Mouse (Mus musculus) hindbrain, embryonic 16.5 days (tissue): ENCODE results near the gene Cblc. TPM values are rescaled to one million over a fixed set of nuclear protein-coding genes. Genes with fewer than 3 reads are reported as not detected.
"Not testable (repeated sequence)": the region's sequence is repeated elsewhere in the genome, so short reads cannot be mapped to it uniquely, and the experiment has no call there.

ENCODE experiments used
- ATAC-seq: fragments of 200-750 bp; cut with Nextera tagmentation; 2 replicates; pipeline ENCODE4 v1.8.0; 2017; ENCODE audit warnings: moderate TSS enrichment, moderate library complexity
- H3K27ac ChIP-seq: fragments of 300-500 bp; sonication (generic); 2 replicates; pipeline ENCODE4 v1.5.1; 2014; ENCODE audit warnings: low read depth, mild to moderate bottlenecking, control low read depth, low read length, moderate library complexity
- H3K27me3 ChIP-seq: fragments of 300-500 bp; sonication (generic); replicated peaks from 2 replicates; pipeline ENCODE4 v1.6.1; 2014; ENCODE audit warnings: low read length; ENCODE audit not compliant: control insufficient read depth, insufficient read depth
- H3K36me3 ChIP-seq: fragments of 300-500 bp; sonication (generic); 2 replicates; pipeline ENCODE4 v1.6.1; 2014; ENCODE audit warnings: mild to moderate bottlenecking, low read length, moderate library complexity, mixed read lengths; ENCODE audit not compliant: control insufficient read depth, insufficient read depth
- H3K4me1 ChIP-seq: fragments of 300-500 bp; sonication (generic); 2 replicates; pipeline ENCODE4 v1.6.1; 2014; ENCODE audit warnings: low read depth, low read length; ENCODE audit not compliant: control insufficient read depth, insufficient read depth
- H3K4me2 ChIP-seq: fragments of 300-500 bp; sonication (generic); 2 replicates; pipeline ENCODE4 v1.6.1; 2014; ENCODE audit warnings: mild to moderate bottlenecking, low read length, control low read depth, moderate library complexity
- H3K4me3 ChIP-seq: fragments of 300-500 bp; sonication (generic); 2 replicates; pipeline ENCODE4 v1.5.1; 2014; ENCODE audit warnings: mild to moderate bottlenecking, low read length, control low read depth, moderate library complexity
- H3K9ac ChIP-seq: fragments of 300-500 bp; sonication (generic); 2 replicates; pipeline ENCODE4 v1.6.1; 2014; ENCODE audit warnings: low read depth, mild to moderate bottlenecking, control low read depth, low read length, moderate library complexity
- H3K9me3 ChIP-seq: fragments of 300-500 bp; sonication (generic); 2 replicates; pipeline ENCODE4 v1.6.1; 2014; ENCODE audit warnings: mild to moderate bottlenecking, low read length, moderate library complexity; ENCODE audit not compliant: control insufficient read depth
- WGBS: fragments of 180-500 bp; shearing (Covaris S2); extraction: QIAGEN DNeasy Blood & Tissue Kit; methylation state at CpG from one replicate; pipeline ENCODE4 v1.1.7; 2014; 5-methylcytosine and 5-hydroxymethylcytosine counted together
- polyA plus RNA-seq: library from polyadenylated mRNA; unstranded; fragments of >200 nt; fragmentation: Nextera tagmentation; extraction: Ambion mirVana; gene quantifications from 2 replicates; pipeline ENCODE4 v1.2.1, GENCODE M21; 2015

Cblc gene
- polyA plus RNA-seq, 1 experiment from 2014 or later: 0.34 TPM

DNA sequence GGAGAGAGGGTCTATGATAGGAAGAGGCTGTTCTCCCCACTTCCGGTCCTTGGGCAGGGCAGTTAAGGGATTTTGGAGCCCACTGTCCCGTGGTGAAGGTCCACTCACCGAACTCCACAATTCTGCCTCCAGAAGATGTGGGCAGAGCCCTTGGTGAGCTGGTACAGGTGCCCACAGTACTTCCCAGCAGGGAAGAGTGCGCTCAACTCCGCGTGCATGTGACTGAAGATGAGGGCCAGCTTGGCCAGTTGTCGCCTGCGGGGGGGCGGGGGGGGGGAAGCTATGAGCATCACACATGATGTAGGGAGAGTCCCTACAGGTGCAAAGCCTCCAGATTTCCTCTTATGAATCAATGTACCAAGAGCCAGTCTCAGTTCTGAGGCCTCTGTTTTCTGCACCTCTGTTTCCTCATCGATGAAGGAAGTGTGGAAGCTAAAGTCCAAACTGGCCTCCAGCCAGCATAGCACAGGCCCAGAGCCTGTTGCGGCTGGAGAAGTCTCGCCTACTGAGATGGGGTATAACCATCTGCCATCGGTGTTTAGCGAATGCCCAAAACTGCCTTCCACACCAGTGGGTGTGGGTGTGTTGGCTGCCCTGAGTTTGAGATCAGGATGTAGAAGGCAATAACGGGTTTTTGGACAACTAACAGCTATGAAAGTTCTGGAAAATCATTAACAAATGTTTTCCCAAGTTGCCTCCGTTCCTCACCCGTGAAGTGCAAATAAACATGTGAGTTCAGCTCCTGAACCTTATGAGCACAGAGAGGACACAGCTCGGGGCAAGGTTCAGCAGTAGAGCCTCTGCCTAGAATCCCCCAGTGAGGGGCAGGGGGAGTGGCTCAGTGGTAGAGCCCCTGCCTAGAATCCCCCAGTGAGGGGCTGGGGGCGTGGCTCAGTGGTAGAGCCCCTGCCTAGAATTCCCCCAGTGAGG, 3.6 kb downstream of the Cblc start:
- Histone ChIP-seq H3K9ac (no peak overlapping the region), H3K9me3 (no peaks in the 10 kb centered on the region), H3K4me3 (no peak overlapping the region), H3K27ac (no peak overlapping the region), H3K4me1 (peaks cover 3% of the 10 kb centered on the region), H3K27me3 (peaks cover 28% of the 10 kb centered on the region), H3K36me3 (no peaks in the 10 kb centered on the region), H3K4me2 (no peak overlapping the region)
- WGBS: 87% methylated on average over 19 of the region's 19 CpGs
- ATAC-seq: no peak

DNA sequence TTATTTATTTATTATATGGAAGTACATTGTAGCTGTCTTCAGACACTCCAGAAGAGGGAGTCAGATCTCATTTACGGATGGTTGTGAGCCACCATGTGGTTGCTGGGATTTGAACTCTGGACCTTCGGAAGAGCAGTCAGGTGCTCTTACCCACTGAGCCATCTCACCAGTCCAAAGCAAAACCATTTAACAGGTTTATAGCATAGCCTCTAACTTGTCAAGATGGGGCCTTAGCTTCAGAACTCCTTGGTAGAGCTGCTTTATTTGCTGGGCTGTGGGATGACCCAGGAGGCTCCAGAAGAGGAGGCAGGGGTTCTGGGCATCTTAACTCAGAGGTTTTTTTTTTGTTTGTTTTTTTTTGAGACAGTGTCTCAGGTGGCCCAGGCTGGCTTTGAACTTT, 5.1 kb downstream of the Cblc start:
- H3K4me3 ChIP-seq: not testable (repeated sequence)
- WGBS: 88% methylated on average over 2 of the region's 2 CpGs

DNA sequence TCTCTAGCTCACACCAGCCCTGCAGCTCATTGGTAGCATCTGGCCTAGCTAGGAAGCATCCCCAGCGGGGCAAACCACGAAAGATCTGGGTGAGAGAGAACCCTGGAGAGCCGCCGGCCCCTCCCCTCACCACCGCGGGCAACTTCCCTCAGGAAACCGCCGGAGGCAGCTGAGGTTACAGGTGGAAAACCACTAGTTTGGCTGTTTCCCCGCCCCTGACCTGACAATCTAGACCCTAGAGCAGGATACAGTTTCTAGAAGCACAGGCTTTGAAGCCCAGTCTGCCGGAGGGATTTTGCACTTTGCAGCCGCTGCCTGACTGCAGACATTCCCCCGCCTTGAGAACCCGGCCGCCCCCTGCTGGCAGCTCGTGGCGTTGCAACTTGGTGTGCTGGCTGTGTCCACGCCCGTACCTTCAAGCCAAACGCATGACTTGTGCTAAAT, 6.7 kb downstream of the Cblc start:
- Histone ChIP-seq H3K4me3 (peak overlapping the region; percentile 44), H3K36me3 (no peaks in the 10 kb centered on the region), H3K27ac (peak overlapping the region; percentile 49; the same call in 1 of the 2 replicates), H3K9ac (peak overlapping the region; percentile 62), H3K4me2 (peak overlapping the region; percentile 82), H3K4me1 (peaks cover 3% of the 10 kb centered on the region), H3K9me3 (no peaks in the 10 kb centered on the region), H3K27me3 (peaks cover 6% of the 10 kb centered on the region; the same call in 1 of the 2 replicates)
- WGBS: 1% methylated on average over 19 of the region's 19 CpGs
- peak; percentile 66 for ATAC-seq

More for the DNA sequence above, 5.1 kb downstream of the Cblc start:
- H3K27ac ChIP-seq, H3K9ac ChIP-seq, ATAC-seq, H3K4me2 ChIP-seq, H3K9me3 ChIP-seq, H3K4me1 ChIP-seq, H3K36me3 ChIP-seq: not testable (repeated sequence)
- peaks cover 16% of the 10 kb centered on the region for H3K27me3 ChIP-seq

- WGBS: 44% methylated on average over 12 of the region's 12 CpGs
- Histone ChIP-seq H3K9me3 (no peaks in the 10 kb centered on the region), H3K27ac (no peak overlapping the region), H3K9ac (no peak overlapping the region), H3K4me1 (peaks cover 3% of the 10 kb centered on the region), H3K27me3 (peaks cover 4% of the 10 kb centered on the region; the same call in 1 of the 2 replicates), H3K4me2 (no peak overlapping the region), H3K4me3 (no peak overlapping the region), H3K36me3 (no peaks in the 10 kb centered on the region)
- ATAC-seq: no peak
These were observed 10.6 kb downstream of the Cblc start for GRCm38 (mm10) chr7:19785874-19786458.

DNA sequence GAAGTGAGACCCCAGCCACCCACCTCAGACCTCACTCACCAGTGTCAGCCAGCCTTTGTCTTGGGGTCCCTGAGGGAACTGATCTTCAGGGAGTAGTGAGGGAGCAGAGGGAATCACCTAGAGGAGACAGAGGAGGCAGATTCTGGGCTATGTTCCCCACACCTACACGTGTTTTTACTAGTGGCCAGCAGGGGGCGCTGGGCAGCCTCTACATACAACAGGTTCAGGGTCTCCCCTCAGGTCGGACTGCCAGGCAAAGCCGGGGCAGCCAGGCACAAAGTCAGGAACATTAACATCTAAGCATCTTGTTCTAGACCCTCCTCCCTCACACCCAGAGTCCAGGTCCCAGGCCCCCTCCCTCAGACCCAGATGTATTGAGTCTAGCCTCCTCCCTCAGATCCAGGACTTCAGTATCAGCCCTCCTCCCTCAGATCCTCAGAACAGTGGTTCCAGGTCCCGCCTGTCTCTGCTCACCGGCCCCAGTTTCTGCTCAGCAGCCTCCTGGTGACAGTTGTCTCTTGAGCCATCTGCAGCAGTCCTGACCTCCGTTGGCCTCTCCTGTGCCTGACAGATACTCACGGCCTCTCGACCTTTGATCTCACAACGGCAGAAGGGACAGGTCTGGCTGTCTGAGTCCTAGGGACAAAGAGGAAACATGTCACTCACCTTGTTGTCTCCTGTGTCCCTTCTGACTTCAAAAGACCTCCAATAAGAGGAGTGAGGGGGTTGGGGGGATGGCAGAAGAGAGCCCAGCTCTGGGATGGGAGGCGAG, 11.7 kb downstream of the Cblc start:
- Histone ChIP-seq H3K9me3 (peaks cover under 1% of the 10 kb centered on the region; the same call in 1 of the 2 replicates), H3K4me1 (peaks cover 3% of the 10 kb centered on the region), H3K9ac (no peak overlapping the region), H3K36me3 (no peaks in the 10 kb centered on the region), H3K27ac (no peak overlapping the region), H3K4me2 (no peak overlapping the region), H3K27me3 (no peaks in the 10 kb centered on the region), H3K4me3 (no peak overlapping the region)
- 47% methylated on average over 11 of the region's 11 CpGs for WGBS
- ATAC-seq: no peak

DNA sequence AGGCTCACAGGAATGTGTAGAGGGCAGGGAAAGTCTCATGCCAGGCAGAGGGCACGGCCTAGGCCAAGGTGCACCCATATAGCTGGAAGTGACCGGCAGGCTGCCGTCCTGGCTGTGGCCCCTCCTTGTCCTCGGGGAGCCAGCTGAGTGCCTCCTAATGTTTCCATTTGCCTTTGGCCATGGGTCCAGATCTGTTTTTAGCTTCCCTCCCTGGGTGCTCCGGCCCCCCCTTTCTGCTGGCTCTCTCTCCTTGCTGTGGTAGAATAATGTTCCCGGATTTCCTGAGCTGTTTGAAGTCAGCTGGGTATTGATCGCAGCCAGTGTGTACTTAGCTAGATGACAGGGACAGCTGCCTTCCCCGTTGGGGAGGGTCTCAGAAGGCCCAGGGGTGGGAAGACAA, 13.0 kb downstream of the Cblc start:
- Histone ChIP-seq H3K9me3 (peaks cover 4% of the 10 kb centered on the region; the same call in 1 of the 2 replicates), H3K4me2 (no peak overlapping the region), H3K27me3 (no peaks in the 10 kb centered on the region), H3K9ac (no peak overlapping the region), H3K4me3 (no peak overlapping the region), H3K4me1 (no peaks in the 10 kb centered on the region), H3K36me3 (no peaks in the 10 kb centered on the region), H3K27ac (no peak overlapping the region)
- 71% methylated on average over 7 of the region's 8 CpGs for WGBS
- ATAC-seq: no peak

GRCm38 (mm10) chr7:19782645-19783044, 14.0 kb downstream of the Cblc start:
- no peak for ATAC-seq
- no peak overlapping the region for H3K4me3 ChIP-seq
- no peaks in the 10 kb centered on the region for H3K27me3 ChIP-seq
- WGBS: 95% methylated on average over 4 of the region's 4 CpGs
- no peaks in the 10 kb centered on the region for H3K36me3 ChIP-seq
- H3K4me2 ChIP-seq: no peak overlapping the region
- H3K9ac ChIP-seq: no peak overlapping the region
- H3K4me1 ChIP-seq: no peaks in the 10 kb centered on the region
- H3K9me3 ChIP-seq: peaks cover 4% of the 10 kb centered on the region; the same call in 1 of the 2 replicates
- no peak overlapping the region for H3K27ac ChIP-seq

DNA sequence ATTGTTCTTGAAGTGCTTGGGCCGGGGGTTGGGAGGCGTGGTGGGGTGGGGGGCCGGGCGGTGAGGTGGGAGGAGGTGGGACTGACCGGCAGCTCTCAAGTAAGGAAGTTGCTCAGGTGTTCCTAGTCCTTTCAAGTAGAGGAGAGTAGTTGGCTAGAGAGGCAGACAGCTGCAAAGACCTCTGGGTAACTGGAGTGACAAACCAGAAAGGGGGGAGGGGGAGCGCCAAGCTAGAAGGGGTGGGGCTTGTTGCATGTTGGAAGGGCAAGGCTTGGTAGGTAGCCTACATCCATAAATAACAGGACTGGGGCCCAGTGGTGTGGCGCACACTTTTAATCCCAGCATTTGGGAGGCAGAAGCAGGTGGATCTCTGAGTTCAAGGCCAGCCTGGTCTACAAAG, 14.9 kb downstream of the Cblc start:
- no peak overlapping the region for H3K9ac ChIP-seq
- no peak for ATAC-seq
- H3K27ac ChIP-seq: no peak overlapping the region
- no peaks in the 10 kb centered on the region for H3K4me1 ChIP-seq
- H3K4me2 ChIP-seq: no peak overlapping the region
- no peak overlapping the region for H3K4me3 ChIP-seq
- H3K36me3 ChIP-seq: no peaks in the 10 kb centered on the region
- 92% methylated on average over 7 of the region's 7 CpGs for WGBS
- no peaks in the 10 kb centered on the region for H3K27me3 ChIP-seq
- H3K9me3 ChIP-seq: peaks cover 4% of the 10 kb centered on the region; the same call in 1 of the 2 replicates
